Mouse (Mus musculus) gastrocnemius, adult 2 months (tissue): ENCODE results near the gene Kcnq1. TPM values are rescaled to one million over a fixed set of nuclear protein-coding genes. Genes with fewer than 3 reads are reported as not detected.

Source experiments
- DNase-seq: peaks from one replicate; pipeline ENCODE4 v3.0.0; 2022
- H3K27ac ChIP-seq: fragments of 200-600 bp; 2 replicates; pipeline ENCODE4 v1.8.1; 2022; ENCODE audit warnings: mild to moderate bottlenecking
- H3K4me3 ChIP-seq: fragments of 200-600 bp; 2 replicates; pipeline ENCODE4 v1.8.1; 2022; ENCODE audit warnings: mild to moderate bottlenecking, moderate library complexity
- CTCF ChIP-seq: fragments of 200-600 bp; IDR thresholded peaks from 2 replicates; pipeline ENCODE4 v1.8.1; 2022; ENCODE audit warnings: antibody characterized with exemption, mild to moderate bottlenecking, moderate library complexity
- intact Hi-C: fragments of 180-260 bp; cut with DNase I; formaldehyde crosslinking; loops from one replicate; pipeline ENCODE4 v1.15.1; 2025
- total RNA-seq, 2 experiments: library from RNA; stranded (reverse); gene quantifications; 2 replicates each; pipeline ENCODE4 v1.2.3; 2021

The Kcnq1 gene
- total RNA-seq, 2 experiments from 2014 or later = 0.33 to 0.67 TPM

DNA sequence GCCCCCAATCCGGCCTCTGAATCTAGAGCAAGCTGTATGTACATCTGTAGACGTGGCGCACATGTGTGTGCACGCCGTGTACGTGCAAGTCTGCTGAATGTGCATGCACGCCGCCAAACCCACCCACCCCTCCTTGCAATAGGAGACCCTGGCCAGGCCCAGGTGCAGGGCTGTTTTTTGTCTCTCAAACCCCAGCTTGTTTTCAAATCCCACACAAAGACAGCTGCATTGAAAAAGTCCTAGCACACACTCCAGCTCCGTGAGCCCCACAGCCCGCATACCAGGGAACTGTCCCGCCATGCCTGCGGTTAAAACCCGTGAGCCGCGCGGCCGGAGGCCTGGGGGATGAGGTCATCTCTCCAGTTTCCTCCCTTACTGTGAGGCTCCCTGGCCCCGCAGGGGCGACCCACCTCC is 48.3 kb downstream of the Kcnq1 start:
- peak; percentile 51 for DNase-seq
- peak overlapping the region; percentile 65 for H3K4me3 ChIP-seq
- TF ChIP-seq CTCF = no peak
- intact Hi-C loops = loop anchor here (1.0 to 10.0 kb wide), 3 partner anchors 140 to 312 kb away; no protein-coding TSS in a partner anchor
- no peak overlapping the region for H3K27ac ChIP-seq

GRCm38 (mm10) chr7:143155257-143155656 is 49.1 kb downstream of the Kcnq1 start:
- TF ChIP-seq CTCF = no peak
- DNase-seq = no peak
- intact Hi-C loops = loop anchor here (10.0 kb wide), 1 partner anchor 140 kb away; no protein-coding TSS in a partner anchor
- no peak overlapping the region for H3K27ac ChIP-seq
- no peak overlapping the region for H3K4me3 ChIP-seq

DNA sequence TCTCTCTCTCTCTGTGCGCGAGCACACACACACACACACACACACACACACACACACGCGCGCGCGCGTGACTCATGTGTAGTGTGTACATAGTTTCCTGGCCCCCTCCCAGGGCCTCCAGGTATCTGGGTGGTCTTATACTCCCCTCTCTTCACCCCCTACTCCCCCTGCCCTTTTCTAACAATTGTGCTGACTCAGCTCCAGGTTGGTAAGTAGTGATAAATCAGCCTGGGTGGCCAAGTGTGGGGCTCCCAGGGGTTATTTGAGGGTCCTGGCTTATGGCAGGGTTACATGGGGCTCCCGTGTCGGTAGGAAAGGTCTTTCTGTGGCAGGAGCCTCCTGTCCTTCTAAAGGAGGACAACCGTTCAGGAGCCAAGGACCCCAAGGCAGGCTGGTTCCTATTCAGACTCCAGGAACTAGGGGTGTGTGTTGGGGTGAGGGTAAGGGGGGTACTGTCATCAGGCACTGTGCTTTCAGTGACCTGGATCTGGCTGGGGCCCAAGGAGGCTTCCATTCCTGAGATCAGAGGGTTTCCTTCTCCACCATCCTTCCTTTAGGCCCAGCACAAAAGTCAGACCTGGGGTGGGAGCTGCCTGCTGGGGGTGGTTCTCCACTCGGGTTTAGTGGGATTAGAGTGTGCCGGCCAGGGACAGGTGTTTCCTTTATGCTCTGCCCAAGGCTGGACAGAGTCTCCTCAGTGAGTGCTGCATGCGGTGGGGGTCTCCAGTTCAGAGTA is 52.7 kb downstream of the Kcnq1 start:
- no peak for TF ChIP-seq CTCF
- DNase-seq = no peak
- intact Hi-C loops = loop anchor here (10.0 kb wide), 1 partner anchor 136 kb away; no protein-coding TSS in a partner anchor
- no peak overlapping the region for H3K27ac ChIP-seq
- no peak overlapping the region for H3K4me3 ChIP-seq

GRCm38 (mm10) chr7:143159446-143159845 is 53.3 kb downstream of the Kcnq1 start:
- TF ChIP-seq CTCF = no peak
- Histone ChIP-seq H3K27ac (no peak overlapping the region), H3K4me3 (no peak overlapping the region)
- intact Hi-C loops = loop anchor here (10.0 kb wide), 1 partner anchor 135 kb away; no protein-coding TSS in a partner anchor
- no peak for DNase-seq

DNA sequence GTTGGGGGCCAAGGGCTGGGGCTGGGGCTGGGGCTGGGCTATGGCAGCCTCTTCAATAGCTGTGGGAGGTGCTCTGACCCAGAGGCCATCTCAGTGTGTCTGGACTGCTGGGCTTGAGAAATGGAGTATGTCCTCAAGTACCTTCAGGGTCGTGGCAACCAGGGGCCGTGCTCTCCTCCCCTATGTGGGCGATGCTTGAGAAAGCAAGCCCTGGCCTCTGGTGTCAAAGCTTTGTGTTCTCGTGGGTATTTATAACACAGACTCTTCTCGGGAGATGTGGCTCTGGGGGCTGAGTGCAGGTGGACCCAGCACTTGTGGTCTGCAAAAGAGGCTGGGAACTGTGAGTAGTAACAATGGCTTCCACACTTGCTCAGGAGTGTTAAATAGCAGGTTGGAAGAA is 53.9 kb downstream of the Kcnq1 start:
- H3K4me3 ChIP-seq = no peak overlapping the region
- intact Hi-C loops = no loop called here
- H3K27ac ChIP-seq = no peak overlapping the region
- TF ChIP-seq CTCF = no peak
- DNase-seq = no peak

- H3K4me3 ChIP-seq = no peak overlapping the region
- H3K27ac ChIP-seq = no peak overlapping the region
- intact Hi-C loops = no loop called here
- DNase-seq = no peak
- TF ChIP-seq CTCF = no peak
Measured at GRCm38 (mm10) chr7:143162051-143162450, 55.9 kb downstream of the Kcnq1 start.

DNA sequence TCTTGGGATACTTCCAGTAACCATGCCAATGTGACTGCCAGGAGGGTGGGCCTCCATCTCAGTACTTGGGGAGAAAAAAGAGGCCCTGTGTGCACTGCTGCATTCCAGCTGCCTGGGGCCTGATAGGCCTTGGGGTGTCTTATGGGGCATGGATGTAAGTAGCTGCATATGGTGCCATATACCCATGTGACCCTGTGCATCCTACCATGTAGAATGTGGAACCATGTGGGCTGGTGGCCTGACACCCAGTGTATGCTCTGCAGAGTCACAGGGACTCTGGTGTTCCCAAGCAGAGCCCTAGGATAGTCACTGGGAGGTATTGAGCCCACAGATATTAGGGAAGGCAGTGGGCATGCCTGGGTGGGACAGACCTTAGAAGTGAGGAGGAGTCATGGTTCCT is 57.9 kb downstream of the Kcnq1 start:
- intact Hi-C loops = no loop called here
- Histone ChIP-seq H3K27ac (no peak overlapping the region), H3K4me3 (no peak overlapping the region)
- no peak for TF ChIP-seq CTCF
- DNase-seq = no peak

GRCm38 (mm10) chr7:143165687-143166265 is 59.6 kb downstream of the Kcnq1 start:
- DNase-seq = no peak
- intact Hi-C loops = no loop called here
- Histone ChIP-seq H3K27ac (no peak overlapping the region), H3K4me3 (no peak overlapping the region)
- TF ChIP-seq CTCF = no peak

DNA sequence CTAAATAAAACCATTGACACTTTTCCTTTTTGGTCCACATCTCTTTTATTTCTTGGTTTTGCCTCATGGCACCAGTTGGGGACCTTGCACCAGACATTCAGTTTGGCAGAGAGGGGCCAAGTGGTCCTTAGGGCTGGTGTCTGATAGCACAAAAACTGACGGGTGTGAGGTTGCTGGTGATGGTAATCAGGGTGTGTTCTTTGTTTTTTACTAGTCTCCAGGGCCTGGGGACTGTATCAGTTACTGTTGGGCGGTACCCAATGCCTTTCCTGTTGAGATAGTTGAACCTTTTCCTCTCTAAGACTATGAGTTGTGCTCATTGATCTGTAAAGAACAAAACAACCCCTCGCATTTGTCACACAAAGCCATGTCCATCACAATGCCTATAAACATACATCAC is 61.1 kb downstream of the Kcnq1 start:
- no peak overlapping the region for H3K27ac ChIP-seq
- TF ChIP-seq CTCF = no peak
- intact Hi-C loops = no loop called here
- no peak for DNase-seq
- H3K4me3 ChIP-seq = no peak overlapping the region

- intact Hi-C loops = no loop called here
- no peak for TF ChIP-seq CTCF
- Histone ChIP-seq H3K4me3 (no peak overlapping the region), H3K27ac (no peak overlapping the region)
- DNase-seq = no peak
Measured at GRCm38 (mm10) chr7:143169371-143169770, 63.2 kb downstream of the Kcnq1 start.

GRCm38 (mm10) chr7:143172914-143173547 is 66.9 kb downstream of the Kcnq1 start:
- DNase-seq = no peak
- H3K4me3 ChIP-seq = no peak overlapping the region
- no peak for TF ChIP-seq CTCF
- no peak overlapping the region for H3K27ac ChIP-seq
- intact Hi-C loops = no loop called here

DNA sequence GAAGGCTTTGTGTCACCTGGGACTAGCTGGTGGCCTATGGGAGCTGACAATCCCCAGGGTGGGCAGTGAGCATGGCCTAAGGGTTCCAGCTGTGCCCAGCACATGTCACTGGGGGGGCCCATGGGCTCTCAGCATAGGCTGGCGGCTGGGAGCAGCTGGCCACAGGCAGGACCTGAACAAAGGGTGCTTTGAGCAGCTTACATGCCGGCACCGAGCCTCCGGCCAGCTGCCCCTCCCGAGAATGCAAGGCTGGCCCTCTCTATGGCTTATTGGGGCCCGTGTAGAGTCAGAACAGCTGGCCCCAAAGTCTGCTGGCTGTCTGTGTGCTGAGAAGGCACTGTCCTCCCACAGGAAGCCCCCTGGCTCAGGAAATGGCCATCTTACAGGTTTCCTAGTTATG is 68.5 kb downstream of the Kcnq1 start:
- intact Hi-C loops = no loop called here
- no peak for TF ChIP-seq CTCF
- Histone ChIP-seq H3K4me3 (no peak overlapping the region), H3K27ac (no peak overlapping the region)
- DNase-seq = no peak

DNA sequence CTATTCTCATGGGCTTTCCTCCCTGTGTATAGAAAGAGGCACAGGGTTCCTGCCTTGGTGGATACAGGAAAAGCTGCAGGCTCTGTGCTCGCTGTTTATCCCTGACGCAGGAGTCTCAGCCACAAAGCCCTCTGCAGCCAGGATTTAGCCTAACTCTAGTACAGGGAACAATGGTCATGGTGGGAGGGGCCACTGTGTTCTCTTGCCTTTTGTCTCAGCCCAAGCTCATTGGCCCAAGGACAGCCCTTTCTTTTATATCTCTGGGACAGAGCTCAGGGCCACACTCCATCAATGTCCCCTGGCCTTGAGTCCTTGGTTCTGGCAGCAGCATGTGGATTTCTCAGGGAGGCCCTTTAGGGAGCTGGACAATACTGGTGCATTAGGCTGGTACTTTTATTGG is 72.7 kb downstream of the Kcnq1 start:
- no peak overlapping the region for H3K27ac ChIP-seq
- TF ChIP-seq CTCF = no peak
- H3K4me3 ChIP-seq = no peak overlapping the region
- intact Hi-C loops = no loop called here
- DNase-seq = no peak

DNA sequence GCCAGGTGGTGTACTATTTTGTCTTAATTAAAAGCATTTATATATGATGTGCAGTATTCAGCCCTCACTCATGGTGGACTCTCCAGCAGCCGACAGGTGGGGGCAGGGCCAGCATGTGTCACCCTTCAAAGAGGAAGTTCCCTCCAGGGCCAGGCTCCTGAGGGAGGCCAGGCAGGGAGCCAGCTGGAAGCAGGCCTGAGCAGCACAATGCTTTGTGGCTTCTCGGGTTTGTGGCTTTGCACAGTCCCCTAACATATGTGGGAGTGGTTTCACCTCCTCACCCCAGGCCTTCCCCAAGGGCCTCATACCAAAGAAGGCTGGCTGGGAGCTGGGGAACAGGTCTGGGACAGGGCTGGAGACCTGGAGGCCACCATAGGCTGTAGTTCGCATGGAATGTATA is 74.6 kb downstream of the Kcnq1 start:
- intact Hi-C loops = no loop called here
- H3K27ac ChIP-seq = no peak overlapping the region
- no peak overlapping the region for H3K4me3 ChIP-seq
- peak; percentile 60 for DNase-seq
- TF ChIP-seq CTCF = no peak
